Mouse (Mus musculus): ENCODE measurements around the gene Stra6. TPM values are rescaled to one million over a fixed set of nuclear protein-coding genes. Genes with fewer than 3 reads are reported as not detected.

The Stra6 gene
- polyA plus RNA-seq, 1 experiment from 2014 or later: 21.8 TPM

DNA sequence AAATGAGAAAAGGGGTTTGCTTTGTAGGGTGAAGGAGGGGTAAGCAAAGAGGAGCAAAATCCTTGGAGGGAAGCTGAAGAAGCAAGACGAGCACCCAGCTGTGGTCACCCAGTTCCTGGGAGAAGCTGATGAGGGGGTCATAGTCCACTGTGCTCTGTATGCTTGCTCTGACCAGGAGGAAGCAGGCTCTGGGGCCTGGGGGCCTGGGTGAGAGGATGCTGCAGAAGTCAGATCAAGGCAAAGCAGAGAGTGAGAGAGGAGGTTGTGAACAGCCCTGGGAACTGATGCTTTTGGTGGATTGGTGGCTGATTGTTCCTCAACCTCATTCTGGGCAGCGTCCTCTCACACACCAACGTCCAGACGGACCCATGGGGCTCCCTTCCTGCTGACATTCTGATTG lies 113.6 kb downstream of the Stra6 start:
- peaks cover 10% of the 10 kb centered on the region for H3K4me1 ChIP-seq (replicated peaks; ENCODE audit: control insufficient read depth, insufficient read depth, low read length)
- peak; percentile 30 for DNase-seq (ENCODE audit: low spot score)
- no peaks in the 10 kb centered on the region for H3K36me3 ChIP-seq (ENCODE audit: control insufficient read depth, insufficient read depth, low read length)
- no peak overlapping the region for H3K4me2 ChIP-seq (ENCODE audit: low read depth, low read length, severe bottlenecking)
- WGBS: 68% methylated on average over 4 of the region's 4 CpGs
- H3K27ac ChIP-seq (ENCODE audit: low read depth, low read length): no peak overlapping the region
- H3K4me3 ChIP-seq (ENCODE audit: low read depth, low read length): no peak overlapping the region
- no peak overlapping the region for H3K9ac ChIP-seq (ENCODE audit: low read length)
- no peak for ATAC-seq (replicated peaks; ENCODE audit: low FRiP score)
- H3K9me3 ChIP-seq (ENCODE audit: control insufficient read depth, low read length): no peaks in the 10 kb centered on the region
- H3K27me3 ChIP-seq (ENCODE audit: control insufficient read depth, insufficient read depth, low read length): no peaks in the 10 kb centered on the region

DNA sequence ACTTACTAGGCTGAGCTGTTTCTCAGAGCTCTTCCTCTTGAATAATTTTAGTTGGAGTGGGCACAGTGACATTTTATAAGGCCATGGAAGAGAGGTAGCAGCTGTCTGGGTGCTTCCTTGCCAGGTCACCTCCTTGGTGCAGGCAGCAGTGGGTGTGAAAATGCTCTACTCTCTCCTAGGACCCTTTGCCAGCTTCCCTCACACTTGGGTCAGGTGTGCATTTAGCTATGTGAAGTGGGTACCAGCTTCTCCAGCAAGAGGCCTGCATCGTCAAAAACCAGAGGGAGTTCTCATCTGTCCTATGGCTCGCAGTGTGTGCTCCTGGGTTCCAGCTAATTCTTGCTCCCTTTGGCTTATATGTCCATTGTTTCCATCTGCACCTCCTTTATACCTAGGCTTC lies 115.8 kb downstream of the Stra6 start:
- no peak for ATAC-seq (replicated peaks; ENCODE audit: low FRiP score)
- peak; percentile 11 for DNase-seq (ENCODE audit: low spot score)

DNA sequence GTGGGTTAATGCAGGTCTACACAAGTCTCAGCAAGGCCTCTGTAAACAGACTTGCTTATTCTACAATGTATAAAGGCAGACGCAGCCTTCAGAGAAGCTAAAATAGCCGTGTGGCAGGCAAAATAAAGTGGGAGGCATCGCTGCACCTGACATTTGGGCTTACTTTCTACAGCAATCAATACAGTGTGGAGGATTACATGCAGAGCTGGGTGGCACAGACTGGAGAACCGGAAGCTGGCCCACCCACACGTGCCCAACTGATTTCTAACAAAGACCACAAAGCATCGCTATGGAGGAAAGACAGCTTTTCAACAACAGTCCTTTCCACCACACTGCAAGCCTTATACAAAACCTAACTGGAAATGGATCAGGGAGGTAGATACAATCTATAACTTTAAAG lies 120.9 kb downstream of the Stra6 start:
- no peaks in the 10 kb centered on the region for H3K4me1 ChIP-seq (replicated peaks; ENCODE audit: control insufficient read depth, insufficient read depth, low read length)
- H3K27me3 ChIP-seq (ENCODE audit: control insufficient read depth, insufficient read depth, low read length): no peaks in the 10 kb centered on the region
- ATAC-seq (replicated peaks; ENCODE audit: low FRiP score) (no peak), DNase-seq (ENCODE audit: low spot score) (peak; percentile 37)
- 77% methylated on average over 6 of the region's 6 CpGs for WGBS
- no peak overlapping the region for H3K9ac ChIP-seq (ENCODE audit: low read length)
- no peak overlapping the region for H3K27ac ChIP-seq (ENCODE audit: low read depth, low read length)
- H3K4me3 ChIP-seq (ENCODE audit: low read depth, low read length): no peak overlapping the region
- H3K4me2 ChIP-seq (ENCODE audit: low read depth, low read length, severe bottlenecking): no peak overlapping the region
- H3K9me3 ChIP-seq (ENCODE audit: control insufficient read depth, low read length): no peaks in the 10 kb centered on the region
- no peaks in the 10 kb centered on the region for H3K36me3 ChIP-seq (ENCODE audit: control insufficient read depth, insufficient read depth, low read length)

More for the DNA sequence above, 115.8 kb downstream of the Stra6 start:
- no peak overlapping the region for H3K9ac ChIP-seq (ENCODE audit: low read length)
- no peaks in the 10 kb centered on the region for H3K27me3 ChIP-seq (ENCODE audit: control insufficient read depth, insufficient read depth, low read length)
- no peak overlapping the region for H3K27ac ChIP-seq (ENCODE audit: low read depth, low read length)
- no peaks in the 10 kb centered on the region for H3K9me3 ChIP-seq (ENCODE audit: control insufficient read depth, low read length)
- H3K4me3 ChIP-seq (ENCODE audit: low read depth, low read length): no peak overlapping the region
- H3K4me2 ChIP-seq (ENCODE audit: low read depth, low read length, severe bottlenecking): no peak overlapping the region
- peaks cover 10% of the 10 kb centered on the region for H3K4me1 ChIP-seq (replicated peaks; ENCODE audit: control insufficient read depth, insufficient read depth, low read length)
- WGBS: 93% methylated on average over 2 of the region's 2 CpGs
- no peaks in the 10 kb centered on the region for H3K36me3 ChIP-seq (ENCODE audit: control insufficient read depth, insufficient read depth, low read length)

DNA sequence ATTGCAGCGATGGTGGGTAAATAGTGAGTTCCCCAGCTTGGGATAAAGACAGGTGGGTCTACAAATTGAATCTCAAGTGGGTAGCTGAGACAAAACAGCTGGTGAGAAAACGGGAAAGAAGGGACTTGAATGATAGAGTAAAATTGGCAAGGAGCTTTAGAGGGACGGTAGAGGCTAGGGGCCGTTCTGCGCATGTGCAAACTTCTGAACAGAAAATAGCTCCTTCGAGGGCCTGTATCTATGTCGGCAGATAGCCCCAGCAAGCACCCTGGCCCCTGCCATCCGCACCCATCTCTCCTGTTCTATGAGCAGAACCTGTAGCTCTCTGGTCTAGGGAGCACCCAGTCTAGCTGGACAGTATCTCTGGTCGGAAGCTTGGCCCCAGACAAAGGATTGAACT lies 130.6 kb downstream of the Stra6 start:
- no peaks in the 10 kb centered on the region for H3K36me3 ChIP-seq (ENCODE audit: control insufficient read depth, insufficient read depth, low read length)
- H3K9ac ChIP-seq (ENCODE audit: low read length): no peak overlapping the region
- no peaks in the 10 kb centered on the region for H3K9me3 ChIP-seq (ENCODE audit: control insufficient read depth, low read length)
- 64% methylated on average over 9 of the region's 9 CpGs for WGBS
- DNase-seq (ENCODE audit: low spot score) (peak; percentile 47), ATAC-seq (replicated peaks; ENCODE audit: low FRiP score) (no peak)
- no peak overlapping the region for H3K4me2 ChIP-seq (ENCODE audit: low read depth, low read length, severe bottlenecking)
- peaks cover 38% of the 10 kb centered on the region for H3K27me3 ChIP-seq (ENCODE audit: control insufficient read depth, insufficient read depth, low read length)
- no peak overlapping the region for H3K4me3 ChIP-seq (ENCODE audit: low read depth, low read length)
- peaks cover 27% of the 10 kb centered on the region for H3K4me1 ChIP-seq (replicated peaks; ENCODE audit: control insufficient read depth, insufficient read depth, low read length)
- no peak overlapping the region for H3K27ac ChIP-seq (ENCODE audit: low read depth, low read length)

DNA sequence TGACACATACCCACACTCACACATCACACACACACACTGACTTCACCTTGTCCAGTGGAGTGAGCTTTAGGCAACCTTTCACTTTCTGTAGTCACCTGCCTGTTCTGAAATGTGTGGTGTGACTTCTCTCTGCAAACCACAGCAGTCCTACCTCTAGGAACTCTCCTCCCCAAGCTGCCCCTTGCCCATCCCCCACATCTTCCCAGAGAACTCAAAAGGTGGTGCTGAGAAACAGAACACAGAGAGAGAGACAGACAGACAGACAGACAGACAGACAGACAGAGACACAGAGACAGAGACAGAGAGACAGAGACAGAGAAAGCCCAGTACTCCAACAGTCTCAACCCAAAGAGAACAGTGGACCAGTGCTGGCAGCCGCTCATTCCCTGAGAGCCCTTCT lies 132.1 kb downstream of the Stra6 start:
- WGBS: 31% methylated on average over 1 of the region's 1 CpGs
- Histone ChIP-seq H3K36me3 (ENCODE audit: control insufficient read depth, insufficient read depth, low read length) (no peaks in the 10 kb centered on the region), H3K4me3 (ENCODE audit: low read depth, low read length) (peak overlapping the region; percentile 30), H3K9me3 (ENCODE audit: control insufficient read depth, low read length) (no peaks in the 10 kb centered on the region), H3K4me2 (ENCODE audit: low read depth, low read length, severe bottlenecking) (peak overlapping the region; percentile 45), H3K9ac (ENCODE audit: low read length) (peak overlapping the region; percentile 55), H3K27me3 (ENCODE audit: control insufficient read depth, insufficient read depth, low read length) (peaks cover 52% of the 10 kb centered on the region), H3K4me1 (replicated peaks; ENCODE audit: control insufficient read depth, insufficient read depth, low read length) (peaks cover 32% of the 10 kb centered on the region), H3K27ac (ENCODE audit: low read depth, low read length) (no peak overlapping the region)
- DNase-seq (ENCODE audit: low spot score) (peak; percentile 41), ATAC-seq (replicated peaks; ENCODE audit: low FRiP score) (no peak)

DNA sequence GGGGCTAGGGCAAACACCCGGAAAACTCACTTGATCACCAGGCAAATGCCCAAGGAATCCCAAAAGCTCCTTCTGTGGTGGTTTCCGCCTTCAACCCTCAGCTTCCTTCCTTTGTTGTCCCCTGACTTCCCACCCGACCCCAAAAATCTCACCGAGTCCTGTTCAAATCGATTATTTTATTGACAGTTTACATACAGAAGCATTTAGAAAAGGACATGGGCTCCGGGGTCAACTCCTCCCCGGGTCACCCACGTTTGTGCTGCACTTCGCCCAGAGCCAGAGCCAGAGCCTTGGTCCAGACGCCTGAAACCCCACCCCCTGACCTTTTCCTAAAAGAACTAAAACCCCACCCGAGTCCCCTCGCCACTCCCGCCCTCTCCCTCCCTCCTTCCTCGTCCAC lies 132.6 kb downstream of the Stra6 start:
- no peaks in the 10 kb centered on the region for H3K36me3 ChIP-seq (ENCODE audit: control insufficient read depth, insufficient read depth, low read length)
- H3K9me3 ChIP-seq (ENCODE audit: control insufficient read depth, low read length): no peaks in the 10 kb centered on the region
- peak overlapping the region; percentile 21; the same call in 1 of the 2 replicates for H3K27ac ChIP-seq (ENCODE audit: low read depth, low read length)
- peak overlapping the region; percentile 45 for H3K4me2 ChIP-seq (ENCODE audit: low read depth, low read length, severe bottlenecking)
- DNase-seq (ENCODE audit: low spot score) (peak; percentile 47), ATAC-seq (replicated peaks; ENCODE audit: low FRiP score) (no peak)
- H3K4me3 ChIP-seq (ENCODE audit: low read depth, low read length): peak overlapping the region; percentile 30
- H3K4me1 ChIP-seq (replicated peaks; ENCODE audit: control insufficient read depth, insufficient read depth, low read length): peaks cover 34% of the 10 kb centered on the region
- 1% methylated on average over 13 of the region's 14 CpGs for WGBS
- H3K27me3 ChIP-seq (ENCODE audit: control insufficient read depth, insufficient read depth, low read length): peaks cover 57% of the 10 kb centered on the region
- H3K9ac ChIP-seq (ENCODE audit: low read length): peak overlapping the region; percentile 55

DNA sequence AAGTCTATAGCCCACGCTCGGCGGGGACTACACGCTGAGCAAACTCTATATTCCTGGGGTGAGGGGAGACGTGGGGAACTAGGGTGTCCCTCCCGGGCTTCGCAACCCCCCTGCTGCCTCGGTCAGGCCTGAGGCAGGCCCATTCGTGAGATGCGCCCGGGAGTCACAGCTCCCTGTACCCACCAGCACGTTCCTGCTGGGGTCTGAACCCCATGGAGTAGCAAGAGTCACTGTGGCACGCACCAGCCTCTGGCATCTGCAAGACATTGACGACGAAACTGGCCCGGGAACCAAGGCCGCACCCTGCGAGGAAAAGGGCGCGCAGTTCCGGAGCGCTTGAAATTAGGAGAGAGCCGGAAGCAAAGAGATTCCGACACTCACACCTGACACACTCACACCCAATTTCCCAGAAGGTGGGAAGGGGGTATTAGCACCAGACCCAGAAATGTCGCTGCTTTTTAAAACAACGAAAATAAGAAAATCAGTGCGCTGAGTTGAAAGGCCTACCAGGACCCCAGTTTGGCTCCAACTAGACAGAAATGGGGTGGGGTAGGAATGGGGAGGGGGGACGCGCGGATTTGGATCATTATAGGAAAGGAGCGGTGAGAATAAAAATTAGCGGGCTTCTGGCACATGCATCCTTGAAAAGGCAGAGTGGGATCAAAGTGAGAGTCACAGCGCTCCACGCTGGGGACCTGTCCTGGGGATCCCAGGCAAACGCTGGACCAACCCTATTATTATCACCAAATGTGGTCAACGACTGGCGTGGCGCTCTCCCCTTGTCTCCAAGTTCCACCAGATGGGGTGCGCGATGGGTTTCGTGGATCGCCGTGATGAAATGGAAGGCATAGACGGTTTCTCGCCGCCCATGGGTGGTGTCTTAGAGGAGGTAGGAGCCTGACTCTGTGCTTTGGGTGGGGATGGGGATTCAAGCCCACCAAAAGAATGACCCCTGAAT lies 133.3 kb downstream of the Stra6 start:
- no peaks in the 10 kb centered on the region for H3K9me3 ChIP-seq (ENCODE audit: control insufficient read depth, low read length)
- peaks cover 64% of the 10 kb centered on the region for H3K27me3 ChIP-seq (ENCODE audit: control insufficient read depth, insufficient read depth, low read length)
- H3K4me3 ChIP-seq (ENCODE audit: low read depth, low read length): peak overlapping the region; percentile 30
- H3K27ac ChIP-seq (ENCODE audit: low read depth, low read length): peak overlapping the region; percentile 21; the same call in 1 of the 2 replicates
- H3K4me2 ChIP-seq (ENCODE audit: low read depth, low read length, severe bottlenecking): peak overlapping the region; percentile 45
- H3K9ac ChIP-seq (ENCODE audit: low read length): peak overlapping the region; percentile 55
- DNase-seq (ENCODE audit: low spot score): peak; percentile 58
- H3K4me1 ChIP-seq (replicated peaks; ENCODE audit: control insufficient read depth, insufficient read depth, low read length): peaks cover 41% of the 10 kb centered on the region
- no peaks in the 10 kb centered on the region for H3K36me3 ChIP-seq (ENCODE audit: control insufficient read depth, insufficient read depth, low read length)
- 3% methylated on average over 46 of the region's 46 CpGs for WGBS
- no peak for ATAC-seq (replicated peaks; ENCODE audit: low FRiP score)

DNA sequence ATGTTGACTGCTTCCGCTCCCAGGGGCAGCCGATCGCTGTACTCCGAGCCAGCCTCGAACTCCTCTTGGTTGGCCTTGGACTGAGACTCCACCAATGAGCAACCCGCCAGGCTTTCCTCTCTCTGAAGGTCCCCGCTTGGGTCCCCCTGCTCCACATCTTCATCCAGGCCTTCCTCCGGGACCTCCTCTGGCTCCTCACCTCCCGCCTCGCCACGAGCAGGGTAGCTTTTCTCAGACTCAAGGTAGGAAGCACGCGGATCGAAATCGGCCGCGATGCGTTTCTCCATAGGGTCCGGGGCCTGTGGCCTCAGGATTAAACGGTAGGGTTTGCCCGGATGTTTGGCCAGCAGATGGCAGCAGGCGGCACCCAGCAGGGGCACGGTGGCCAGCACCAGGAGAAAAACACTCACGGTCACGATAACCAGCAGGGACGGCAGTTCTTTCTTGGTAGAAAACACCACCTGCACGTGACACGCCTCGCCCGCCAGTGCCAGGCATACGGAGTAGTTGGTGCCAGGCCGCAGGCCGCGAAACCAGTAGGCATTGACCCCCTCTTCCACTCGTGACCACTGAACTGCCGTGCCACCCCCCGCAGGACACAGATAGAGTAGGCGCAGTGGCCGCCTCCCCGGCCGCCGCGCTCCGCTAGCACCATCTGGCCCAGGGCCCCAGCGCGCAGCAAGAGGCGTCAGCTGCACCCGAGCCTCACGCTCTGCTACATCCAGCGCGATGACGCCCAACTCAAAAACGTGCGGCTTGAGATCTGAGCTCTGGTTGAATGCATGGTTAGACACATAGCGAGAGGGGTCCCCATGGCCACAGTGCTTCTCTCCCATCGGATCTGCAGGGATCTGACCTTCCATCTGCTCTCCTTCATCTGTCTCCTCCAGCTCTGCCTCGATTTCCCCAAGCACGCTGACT lies 134.5 kb downstream of the Stra6 start:
- no peak for ATAC-seq (replicated peaks; ENCODE audit: low FRiP score)
- DNase-seq (ENCODE audit: low spot score): peak; percentile 77
- H3K9ac ChIP-seq (ENCODE audit: low read length): peak overlapping the region; percentile 55

More for the DNA sequence above, 134.5 kb downstream of the Stra6 start:
- 1% methylated on average over 58 of the region's 58 CpGs for WGBS
- Histone ChIP-seq H3K27me3 (ENCODE audit: control insufficient read depth, insufficient read depth, low read length) (peaks cover 75% of the 10 kb centered on the region), H3K36me3 (ENCODE audit: control insufficient read depth, insufficient read depth, low read length) (no peaks in the 10 kb centered on the region), H3K9me3 (ENCODE audit: control insufficient read depth, low read length) (no peaks in the 10 kb centered on the region), H3K4me2 (ENCODE audit: low read depth, low read length, severe bottlenecking) (peak overlapping the region; percentile 45), H3K4me1 (replicated peaks; ENCODE audit: control insufficient read depth, insufficient read depth, low read length) (peaks cover 53% of the 10 kb centered on the region), H3K27ac (ENCODE audit: low read depth, low read length) (peak overlapping the region; percentile 57), H3K4me3 (ENCODE audit: low read depth, low read length) (peak overlapping the region; percentile 30)
